Mouse (Mus musculus) CH12.LX (cell line): Measurements from ENCODE around the gene Tnnc2. TPM values are rescaled to one million over a fixed set of nuclear protein-coding genes. Genes with fewer than 3 reads are reported as not detected.

Experiments used
- DNase-seq: peaks from one replicate; pipeline ENCODE4 v3.0.0-alpha.2; 2013; ENCODE audit errors: extremely low read depth
- H3K27ac ChIP-seq: 2 replicates; pipeline ENCODE4 v1.5.1; 2012; ENCODE audit warnings: low read depth, mild to moderate bottlenecking, control low read depth, moderate library complexity; ENCODE audit not compliant: insufficient read depth
- H3K27me3 ChIP-seq: replicated peaks from 2 replicates; pipeline ENCODE3; 2012; ENCODE audit warnings: inconsistent platforms
- H3K36me3 ChIP-seq, 2 experiments: replicated peaks in 1 of 2; 2 replicates each; pipeline versions ENCODE3 to v1.6.1; 2012; ENCODE audit warnings: inconsistent platforms in 1 of 2, low read length in 1 of 2, mild to moderate bottlenecking in 1 of 2, mixed read lengths in 1 of 2, moderate library complexity in 1 of 2; ENCODE audit not compliant: control insufficient read depth in 1 of 2, insufficient read depth in 1 of 2
- H3K4me1 ChIP-seq, 2 experiments: 2 replicates each; pipeline ENCODE4 v1.6.1; 2012; ENCODE audit warnings: inconsistent platforms in 1 of 2, moderate library complexity in 1 of 2; ENCODE audit not compliant: insufficient read depth in 2 of 2, control insufficient read depth in 1 of 2
- H3K4me2 ChIP-seq: 2 replicates; pipeline ENCODE4 v1.6.1; 2012; ENCODE audit warnings: low read depth, mild to moderate bottlenecking, control low read depth; ENCODE audit not compliant: poor library complexity, insufficient read depth, severe bottlenecking
- H3K4me3 ChIP-seq, 3 experiments: fragments of 150-350 bp in 1 of 3; sonication (generic) in 1 of 3; replicated peaks in 1 of 3; 2 replicates each; pipeline versions ENCODE3 to v1.5.1; 2011 to 2012; ENCODE audit warnings: low read depth in 2 of 3, low read length in 2 of 3, mild to moderate bottlenecking in 2 of 3, moderate library complexity in 2 of 3, control low read depth in 1 of 3, improper control_type of control experiment in 1 of 3, inconsistent platforms in 1 of 3, mixed read lengths in 1 of 3; ENCODE audit not compliant: poor library complexity in 1 of 3
- H3K79me2 ChIP-seq: replicated peaks from 2 replicates; pipeline ENCODE4 v1.6.1; 2012; ENCODE audit warnings: mild to moderate bottlenecking, moderate library complexity; ENCODE audit not compliant: control insufficient read depth, poor library complexity, insufficient read depth, severe bottlenecking; ENCODE audit errors: extremely low read depth
- H3K9ac ChIP-seq: 2 replicates; pipeline ENCODE4 v1.6.1; 2012; ENCODE audit warnings: low read depth, mild to moderate bottlenecking, control low read depth, moderate library complexity; ENCODE audit not compliant: insufficient read depth
- H3K9me3 ChIP-seq: replicated peaks from 2 replicates; pipeline ENCODE3; 2012; ENCODE audit warnings: low read length, inconsistent platforms, mixed read lengths
- BHLHE40 ChIP-seq: IDR thresholded peaks from 2 replicates; pipeline ENCODE4 v1.6.1; 2011; ENCODE audit warnings: mild to moderate bottlenecking, low read depth, low read length, improper control_type of control experiment
- CHD2 ChIP-seq: IDR thresholded peaks from 2 replicates; pipeline ENCODE4 v1.6.1; 2011; ENCODE audit warnings: low read length, improper control_type of control experiment
- CTCF ChIP-seq, 2 experiments: IDR thresholded peaks in 1 of 2; conservative IDR thresholded peaks in 1 of 2; 2 replicates each; pipeline ENCODE4 v1.5.1; 2011 to 2012; ENCODE audit warnings: low read depth in 2 of 2, low read length in 2 of 2, improper control_type of control experiment in 1 of 2, inconsistent platforms in 1 of 2, mild to moderate bottlenecking in 1 of 2, moderate library complexity in 1 of 2
- E2F4 ChIP-seq: IDR thresholded peaks from 2 replicates; pipeline ENCODE4 v1.6.1; 2011; ENCODE audit warnings: low read depth, low read length, improper control_type of control experiment; ENCODE audit not compliant: insufficient replicate concordance
- ELF1 ChIP-seq: IDR thresholded peaks from 2 replicates; pipeline ENCODE4 v1.6.1; 2014; ENCODE audit warnings: low read depth, mild to moderate bottlenecking, inconsistent platforms, low read length, improper control_type of control experiment
- EP300 ChIP-seq: IDR thresholded peaks from 2 replicates; pipeline ENCODE4 v1.6.1; 2011; ENCODE audit warnings: low read length, improper control_type of control experiment
- GABPA ChIP-seq: IDR thresholded peaks from 2 replicates; pipeline ENCODE4 v1.6.1; 2012; ENCODE audit warnings: low read depth, low read length, improper control_type of control experiment, inconsistent platforms; ENCODE audit not compliant: insufficient replicate concordance
- HCFC1 ChIP-seq: IDR thresholded peaks from 2 replicates; pipeline ENCODE4 v1.6.1; 2012; ENCODE audit warnings: low read depth, mild to moderate bottlenecking, inconsistent platforms, low read length, improper control_type of control experiment
- IRF4 ChIP-seq: IDR thresholded peaks from 2 replicates; pipeline ENCODE4 v1.6.1; 2014; ENCODE audit warnings: low read depth, mild to moderate bottlenecking, inconsistent platforms, low read length, improper control_type of control experiment
- JUN ChIP-seq: IDR thresholded peaks from 2 replicates; pipeline ENCODE4 v1.6.1; 2011; ENCODE audit warnings: low read depth, mild to moderate bottlenecking, low read length, improper control_type of control experiment, moderate library complexity; ENCODE audit not compliant: insufficient read depth
- KAT2A ChIP-seq: IDR thresholded peaks from 2 replicates; pipeline ENCODE4 v1.6.1; 2012; ENCODE audit warnings: low read length, improper control_type of control experiment, inconsistent platforms; ENCODE audit not compliant: insufficient replicate concordance
- MAFK ChIP-seq: IDR thresholded peaks from 2 replicates; pipeline ENCODE4 v1.6.1; 2011; ENCODE audit warnings: low read length, improper control_type of control experiment; ENCODE audit not compliant: insufficient replicate concordance
- MAX ChIP-seq: IDR thresholded peaks from 2 replicates; pipeline ENCODE4 v1.6.1; 2011; ENCODE audit warnings: low read length, improper control_type of control experiment
- MAZ ChIP-seq: IDR thresholded peaks from 2 replicates; pipeline ENCODE4 v1.6.1; 2012; ENCODE audit warnings: low read depth, mild to moderate bottlenecking, inconsistent platforms, low read length, improper control_type of control experiment, moderate library complexity
- MEF2A ChIP-seq: IDR thresholded peaks from 2 replicates; pipeline ENCODE4 v1.6.1; 2014; ENCODE audit warnings: low read depth, mild to moderate bottlenecking, inconsistent platforms, low read length, improper control_type of control experiment, borderline replicate concordance
- MYC ChIP-seq: IDR thresholded peaks from 2 replicates; pipeline ENCODE4 v1.6.1; 2011; ENCODE audit warnings: low read depth, mild to moderate bottlenecking, improper control_type of control experiment, low read length
- NRF1 ChIP-seq: IDR thresholded peaks from 2 replicates; pipeline ENCODE4 v1.6.1; 2014; ENCODE audit warnings: low read depth, mild to moderate bottlenecking, inconsistent platforms, low read length, improper control_type of control experiment, moderate library complexity
- PAX5 ChIP-seq: IDR thresholded peaks from 2 replicates; pipeline ENCODE4 v1.6.1; 2012; ENCODE audit warnings: low read length, inconsistent platforms, mixed read lengths
- POLR2A ChIP-seq: IDR thresholded peaks from 2 replicates; pipeline ENCODE4 v1.6.1; 2011; ENCODE audit warnings: low read depth, mild to moderate bottlenecking, improper control_type of control experiment, low read length
- POLR2AphosphoS2 ChIP-seq: IDR thresholded peaks from 2 replicates; pipeline ENCODE4 v1.6.1; 2011; ENCODE audit warnings: low read depth, low read length, improper control_type of control experiment
- RAD21 ChIP-seq: IDR thresholded peaks from 2 replicates; pipeline ENCODE4 v1.6.1; 2011; ENCODE audit warnings: low read depth, mild to moderate bottlenecking, low read length, improper control_type of control experiment, moderate library complexity
- RCOR1 ChIP-seq: conservative IDR thresholded peaks from 2 replicates; pipeline ENCODE4 v1.6.1; 2012; ENCODE audit warnings: low read depth, mild to moderate bottlenecking, inconsistent platforms, low read length, improper control_type of control experiment
- SIN3A ChIP-seq: IDR thresholded peaks from 2 replicates; pipeline ENCODE4 v1.6.1; 2012; ENCODE audit warnings: low read length, improper control_type of control experiment, inconsistent platforms
- SMC3 ChIP-seq: IDR thresholded peaks from 2 replicates; pipeline ENCODE4 v1.6.1; 2011; ENCODE audit warnings: low read depth, low read length, improper control_type of control experiment
- TBP ChIP-seq: conservative IDR thresholded peaks from 2 replicates; pipeline ENCODE4 v1.6.1; 2011; ENCODE audit warnings: low read depth, low read length, improper control_type of control experiment
- TCF12 ChIP-seq: IDR thresholded peaks from 2 replicates; pipeline ENCODE4 v1.6.1; 2014; ENCODE audit warnings: low read depth, mild to moderate bottlenecking, inconsistent platforms, low read length, improper control_type of control experiment
- USF1 ChIP-seq: IDR thresholded peaks from 2 replicates; pipeline ENCODE4 v1.6.1; 2014; ENCODE audit warnings: low read depth, mild to moderate bottlenecking, inconsistent platforms, low read length, improper control_type of control experiment
- ZKSCAN1 ChIP-seq: IDR thresholded peaks from 2 replicates; pipeline ENCODE4 v1.6.1; 2012; ENCODE audit warnings: low read depth, inconsistent platforms, low read length, improper control_type of control experiment, borderline replicate concordance
- ZMIZ1 ChIP-seq: IDR thresholded peaks from 2 replicates; pipeline ENCODE4 v1.6.1; 2012; ENCODE audit warnings: low read depth, mild to moderate bottlenecking, inconsistent platforms, low read length, improper control_type of control experiment
- ZNF384 ChIP-seq: IDR thresholded peaks from 2 replicates; pipeline ENCODE4 v1.6.1; 2012; ENCODE audit warnings: low read depth, low read length, improper control_type of control experiment, inconsistent platforms
- dilution Hi-C: fragments of 300-500 bp; cut with MboI; formaldehyde crosslinking; loops from 2 replicates; pipeline ENCODE4 v1.14.3; 2020; ENCODE audit warnings: low sequenced_read_pairs; ENCODE audit not compliant: extremely low pct_unique_long_range_greater_than_20kb, extremely low pct_ligation_motif_present
- in situ Hi-C: fragments of 300-500 bp; cut with MboI; formaldehyde crosslinking; loops from 3 replicates; pipeline ENCODE4 v1.14.3; 2019; ENCODE audit warnings: low sequenced_read_pairs, low pct_ligation_motif_present, low pct_unique_long_range_greater_than_20kb, mixed read lengths
- polyA plus RNA-seq: library from polyadenylated mRNA; unstranded; fragments of >175 nt; gene quantifications from 2 replicates; pipeline ENCODE4 v1.2.1, GENCODE M21; 2012; ENCODE audit warnings: low read depth; ENCODE audit not compliant: insufficient read length
- total RNA-seq, 2 experiments: library from RNA; depleted of rRNA; stranded (reverse); fragments of 300-350 nt in 1 of 2; fragments of >200 nt in 1 of 2; gene quantifications; 2 replicates each; pipeline ENCODE4 v1.2.3; 2012 to 2014

Gene Tnnc2
- total and polyA plus RNA-seq, 3 experiments = not detected

GRCm38 (mm10) chr2:164823181-164823585, 43.4 kb upstream of the Tnnc2 start:
- Histone ChIP-seq H3K4me2 (peak overlapping the region; percentile 72), H3K4me1 (peaks cover 0 to 27% of the 10 kb centered on the region in 2 experiments; a peak in 3 of 4 replicates), H3K9me3 (no peaks in the 10 kb centered on the region), H3K4me3 (peak overlapping the region; percentile 74 to 97 (median 89)), H3K36me3 (peaks cover 42 to 63% of the 10 kb centered on the region in 2 experiments), H3K79me2 (no peaks in the 10 kb centered on the region; the same call in 1 of the 2 replicates), H3K9ac (peak overlapping the region; percentile 51), H3K27me3 (no peaks in the 10 kb centered on the region), H3K27ac (peak overlapping the region; percentile 37; the same call in 1 of the 2 replicates)
- in situ Hi-C loops (no loop called here), dilution Hi-C loops (no loop called here)
- DNase-seq = peak; percentile 50
- TF ChIP-seq RCOR1 (no peak), USF1 (no peak), ZKSCAN1 (no peak), GABPA (no peak), BHLHE40 (no peak), POLR2AphosphoS2 (no peak), POLR2A (no peak)

GRCm38 (mm10) chr2:164822636-164823165, 42.9 kb upstream of the Tnnc2 start, which contains the start of gene Zswim1:
Zswim1 (plus strand) TSS chr2:164822686.
- no peaks in the 10 kb centered on the region for H3K27me3 ChIP-seq
- H3K4me3 ChIP-seq = peak within 1 kb of the TSS; percentile 74 to 97 (median 89)
- peak within 1 kb of the TSS; percentile 37; the same call in 1 of the 2 replicates for H3K27ac ChIP-seq
- H3K79me2 ChIP-seq = no peaks in the 10 kb centered on the region; the same call in 1 of the 2 replicates
- dilution Hi-C loops = no loop called here
- H3K36me3 ChIP-seq = peaks cover 40 to 61% of the 10 kb centered on the region in 2 experiments
- peaks cover 0 to 22% of the 10 kb centered on the region in 2 experiments; a peak in 3 of 4 replicates for H3K4me1 ChIP-seq
- no peaks in the 10 kb centered on the region for H3K9me3 ChIP-seq
- in situ Hi-C loops = no loop called here
- peak within 1 kb of the TSS; percentile 72 for H3K4me2 ChIP-seq
- H3K9ac ChIP-seq = peak within 1 kb of the TSS; percentile 51
- peak; percentile 97 for DNase-seq
- TF ChIP-seq MAZ (no peak), POLR2A (peak; percentile 94), MAX (no peak; the same call in 1 of the 2 replicates), POLR2AphosphoS2 (peak; percentile 67; the same call in 1 of the 2 replicates), SIN3A (peak; percentile 73; the same call in 1 of the 2 replicates), USF1 (no peak), NRF1 (peak; percentile 45; the same call in 1 of the 2 replicates), EP300 (no peak), HCFC1 (peak; percentile 64), MEF2A (peak; percentile 50), JUN (peak; percentile 49), SMC3 (no peak), RAD21 (no peak), GABPA (no peak), ZMIZ1 (peak; percentile 76; the same call in 1 of the 2 replicates), ELF1 (peak; percentile 79), TCF12 (peak; percentile 89), TBP (peak; percentile 48; the same call in 1 of the 2 replicates), PAX5 (no peak), RCOR1 (no peak), KAT2A (0 out of 2 replicates have a peak, but pooled peaks have one; percentile 17), IRF4 (peak; percentile 89), ZKSCAN1 (no peak), MAFK (no peak), CHD2 (peak; percentile 87), ZNF384 (no peak), E2F4 (no peak), CTCF (conservative IDR thresholded peaks at IDR 0.05 in 1 of 2, IDR thresholded peaks at IDR 0.05 in 1 of 2; ENCODE audit: low read depth in 2 of 2, low read length in 2 of 2) (0 out of 4 replicates have a peak, but pooled peaks of 1 of the 2 experiments have one; percentile 4), MYC (no peak)
